Mouse (Mus musculus) neural tube, embryonic 12.5 days (tissue): ENCODE results near the gene Pard3b. TPM values are rescaled to one million over a fixed set of nuclear protein-coding genes. Genes with fewer than 3 reads are reported as not detected.

Experiments used
- ATAC-seq: fragments of 200-750 bp; cut with Nextera tagmentation; 2 replicates; pipeline ENCODE4 v1.8.0; 2017; ENCODE audit warnings: low read depth, mild to moderate bottlenecking, moderate TSS enrichment, moderate library complexity; ENCODE audit not compliant: low FRiP score
- H3K27ac ChIP-seq: fragments of 300-500 bp; sonication (generic); 2 replicates; pipeline ENCODE4 v1.5.1; 2016
- H3K27me3 ChIP-seq: fragments of 300-500 bp; sonication (generic); replicated peaks from 2 replicates; pipeline ENCODE4 v1.6.1; 2016; ENCODE audit warnings: mild to moderate bottlenecking
- H3K36me3 ChIP-seq: fragments of 300-500 bp; sonication (generic); 2 replicates; pipeline ENCODE4 v1.6.1; 2016; ENCODE audit warnings: mild to moderate bottlenecking
- H3K4me1 ChIP-seq: fragments of 300-500 bp; sonication (generic); 2 replicates; pipeline ENCODE4 v1.6.1; 2016
- H3K4me2 ChIP-seq: fragments of 300-500 bp; sonication (generic); replicated peaks from 2 replicates; pipeline ENCODE4 v1.6.1; 2016; ENCODE audit warnings: mild to moderate bottlenecking
- H3K4me3 ChIP-seq: fragments of 300-500 bp; sonication (generic); 2 replicates; pipeline ENCODE4 v1.5.1; 2016
- H3K9ac ChIP-seq: fragments of 300-500 bp; sonication (generic); 2 replicates; pipeline ENCODE4 v1.6.1; 2016; ENCODE audit warnings: mild to moderate bottlenecking
- H3K9me3 ChIP-seq: fragments of 300-500 bp; sonication (generic); 2 replicates; pipeline ENCODE4 v1.6.1; 2016; ENCODE audit warnings: mild to moderate bottlenecking
- WGBS: fragments of 180-500 bp; shearing (Covaris S2); methylation state at CpG from one replicate; pipeline ENCODE4 v1.1.7; 2016; 5-methylcytosine and 5-hydroxymethylcytosine counted together
- polyA plus RNA-seq: library from polyadenylated mRNA; unstranded; fragments of >200 nt; fragmentation: Nextera tagmentation; extraction: Ambion mirVana; gene quantifications from 2 replicates; pipeline ENCODE4 v1.2.1, GENCODE M21; 2016

Pard3b gene
- polyA plus RNA-seq, 1 experiment from 2014 or later: 19.1 TPM

GRCm38 (mm10) chr1:62394555-62394954, 755.9 kb downstream of the Pard3b start:
- WGBS: 94% methylated on average over 3 of the region's 3 CpGs
- H3K27me3 ChIP-seq: no peaks in the 10 kb centered on the region

DNA sequence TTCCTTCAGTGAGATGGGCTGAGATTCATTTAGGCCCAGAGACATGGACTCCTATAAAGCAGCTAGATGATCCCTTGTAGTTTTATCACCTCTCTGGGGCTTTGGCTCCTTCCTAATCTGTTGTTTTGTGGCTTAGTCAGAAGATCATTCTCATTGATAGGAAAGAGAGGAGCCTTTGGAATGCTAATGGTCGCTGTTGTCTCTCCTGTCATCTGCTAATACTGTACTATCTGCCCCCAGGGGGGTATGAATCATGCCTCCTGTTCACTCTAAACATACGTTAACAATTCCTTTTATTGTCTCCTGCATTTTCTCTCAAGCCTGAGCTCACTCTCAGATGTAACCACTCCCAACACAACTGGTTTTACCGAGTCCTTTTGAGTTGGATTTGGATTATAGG, 759.6 kb downstream of the Pard3b start:
- Histone ChIP-seq H3K27me3 (no peaks in the 10 kb centered on the region), H3K9ac (no peak overlapping the region), H3K36me3 (no peaks in the 10 kb centered on the region), H3K4me3 (no peak overlapping the region), H3K4me2 (no peak overlapping the region), H3K9me3 (no peaks in the 10 kb centered on the region), H3K27ac (no peak overlapping the region), H3K4me1 (0 out of 2 replicates have a peak, but pooled peaks cover 5% of the 10 kb centered on the region)
- no peak for ATAC-seq
- WGBS: 5% methylated on average over 3 of the region's 3 CpGs

More at GRCm38 (mm10) chr1:62394555-62394954, 755.9 kb downstream of the Pard3b start:
- no peak overlapping the region for H3K27ac ChIP-seq
- ATAC-seq: no peak
- no peaks in the 10 kb centered on the region for H3K9me3 ChIP-seq
- no peak overlapping the region for H3K9ac ChIP-seq
- H3K36me3 ChIP-seq: no peaks in the 10 kb centered on the region
- H3K4me1 ChIP-seq: 0 out of 2 replicates have a peak, but pooled peaks cover 5% of the 10 kb centered on the region
- no peak overlapping the region for H3K4me3 ChIP-seq
- no peak overlapping the region for H3K4me2 ChIP-seq

- no peak overlapping the region for H3K4me3 ChIP-seq
- WGBS: 68% methylated on average over 4 of the region's 4 CpGs
Observed at GRCm38 (mm10) chr1:62398738-62399137, 760.1 kb downstream of the Pard3b start.

GRCm38 (mm10) chr1:62405061-62405460, 766.4 kb downstream of the Pard3b start:
- 60% methylated on average over 8 of the region's 8 CpGs for WGBS
- no peak for ATAC-seq
- no peak overlapping the region for H3K4me3 ChIP-seq

More at GRCm38 (mm10) chr1:62398738-62399137, 760.1 kb downstream of the Pard3b start:
- Histone ChIP-seq H3K36me3 (no peaks in the 10 kb centered on the region), H3K9ac (no peak overlapping the region), H3K9me3 (no peaks in the 10 kb centered on the region), H3K4me2 (no peak overlapping the region), H3K4me1 (0 out of 2 replicates have a peak, but pooled peaks cover 5% of the 10 kb centered on the region), H3K27me3 (no peaks in the 10 kb centered on the region), H3K27ac (no peak overlapping the region)
- ATAC-seq: no peak

GRCm38 (mm10) chr1:62411368-62411767, 772.7 kb downstream of the Pard3b start:
- Histone ChIP-seq H3K27me3 (no peaks in the 10 kb centered on the region), H3K27ac (no peak overlapping the region), H3K4me1 (no peaks in the 10 kb centered on the region), H3K36me3 (no peaks in the 10 kb centered on the region), H3K4me2 (no peak overlapping the region), H3K9ac (no peak overlapping the region), H3K4me3 (no peak overlapping the region), H3K9me3 (no peaks in the 10 kb centered on the region)
- ATAC-seq: no peak
- WGBS: 84% methylated on average over 2 of the region's 2 CpGs

More at GRCm38 (mm10) chr1:62405061-62405460, 766.4 kb downstream of the Pard3b start:
- no peak overlapping the region for H3K9ac ChIP-seq
- H3K4me2 ChIP-seq: no peak overlapping the region
- H3K27me3 ChIP-seq: no peaks in the 10 kb centered on the region
- H3K9me3 ChIP-seq: no peaks in the 10 kb centered on the region
- no peak overlapping the region for H3K27ac ChIP-seq
- no peaks in the 10 kb centered on the region for H3K36me3 ChIP-seq
- no peaks in the 10 kb centered on the region for H3K4me1 ChIP-seq

DNA sequence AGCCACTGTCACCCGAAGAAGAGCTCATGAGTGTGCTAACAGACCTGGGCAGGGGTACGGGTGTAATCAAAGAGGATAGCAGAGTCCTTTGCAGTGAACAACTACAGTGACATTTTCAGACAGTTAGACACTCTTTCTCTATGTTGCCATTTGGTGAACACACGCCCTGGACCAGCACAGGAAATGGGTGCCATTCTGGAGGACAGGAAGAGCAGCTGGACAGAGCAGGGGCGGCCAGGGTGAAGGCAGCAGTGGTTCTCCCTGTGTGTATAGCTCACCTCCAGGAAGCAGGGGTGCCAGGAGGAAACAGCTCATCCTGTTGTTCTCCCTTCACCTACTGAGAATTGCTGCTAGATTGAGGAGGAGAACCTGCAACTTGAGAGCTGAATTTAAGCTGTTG, 773.4 kb downstream of the Pard3b start:
- no peak overlapping the region for H3K27ac ChIP-seq
- 74% methylated on average over 4 of the region's 4 CpGs for WGBS
- no peak overlapping the region for H3K4me2 ChIP-seq
- ATAC-seq: no peak
- no peaks in the 10 kb centered on the region for H3K4me1 ChIP-seq
- no peak overlapping the region for H3K4me3 ChIP-seq
- no peak overlapping the region for H3K9ac ChIP-seq
- no peaks in the 10 kb centered on the region for H3K36me3 ChIP-seq
- H3K9me3 ChIP-seq: no peaks in the 10 kb centered on the region
- no peaks in the 10 kb centered on the region for H3K27me3 ChIP-seq

DNA sequence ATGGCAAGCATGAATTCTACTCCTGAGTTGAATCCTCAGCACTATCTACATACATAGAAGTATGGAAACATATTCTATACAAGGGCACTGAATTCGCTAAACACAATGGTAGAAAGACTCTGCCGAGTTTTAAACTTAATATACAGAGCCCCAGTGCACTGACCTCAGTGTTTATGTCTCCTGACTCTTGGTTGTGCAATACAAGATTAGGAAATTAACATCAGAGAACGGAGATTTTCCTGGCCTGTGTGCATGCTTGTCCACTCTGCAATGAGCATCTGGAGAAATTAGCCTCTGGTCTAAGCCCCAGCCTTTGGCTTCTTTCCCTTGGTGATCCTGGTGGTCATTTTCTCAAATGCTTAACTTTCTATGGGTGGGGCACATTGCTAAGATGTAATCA, 774.4 kb downstream of the Pard3b start:
- no peak for ATAC-seq
- H3K4me2 ChIP-seq: no peak overlapping the region
- no peaks in the 10 kb centered on the region for H3K27me3 ChIP-seq
- WGBS: 93% methylated on average over 3 of the region's 3 CpGs
- no peak overlapping the region for H3K9ac ChIP-seq
- H3K9me3 ChIP-seq: no peaks in the 10 kb centered on the region
- no peaks in the 10 kb centered on the region for H3K4me1 ChIP-seq
- H3K4me3 ChIP-seq: no peak overlapping the region
- H3K36me3 ChIP-seq: no peaks in the 10 kb centered on the region
- no peak overlapping the region for H3K27ac ChIP-seq

DNA sequence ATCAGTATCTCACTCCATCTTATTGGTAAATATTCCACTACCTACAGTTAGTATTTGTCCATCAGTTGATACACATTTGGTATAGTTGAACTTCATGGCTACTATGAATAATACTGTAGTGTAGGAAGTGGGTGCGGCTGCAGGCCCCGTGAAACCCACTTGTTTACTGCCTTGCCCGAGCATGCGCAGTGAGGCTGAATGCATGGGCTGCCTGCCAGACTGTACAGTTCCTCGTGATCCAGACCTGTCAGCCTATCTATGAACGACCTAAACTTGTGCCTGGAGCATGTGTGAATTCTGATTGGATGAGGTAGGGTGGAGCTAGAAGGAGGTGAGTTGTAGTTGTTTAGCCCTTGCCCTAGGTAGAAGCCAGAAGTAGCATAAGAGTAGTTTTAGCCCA, 775.9 kb downstream of the Pard3b start:
- Histone ChIP-seq H3K36me3 (no peaks in the 10 kb centered on the region), H3K9me3 (no peaks in the 10 kb centered on the region), H3K4me3 (no peak overlapping the region), H3K9ac (no peak overlapping the region), H3K27me3 (no peaks in the 10 kb centered on the region), H3K27ac (no peak overlapping the region), H3K4me1 (no peaks in the 10 kb centered on the region), H3K4me2 (no peak overlapping the region)
- no peak for ATAC-seq
- 83% methylated on average over 6 of the region's 6 CpGs for WGBS

DNA sequence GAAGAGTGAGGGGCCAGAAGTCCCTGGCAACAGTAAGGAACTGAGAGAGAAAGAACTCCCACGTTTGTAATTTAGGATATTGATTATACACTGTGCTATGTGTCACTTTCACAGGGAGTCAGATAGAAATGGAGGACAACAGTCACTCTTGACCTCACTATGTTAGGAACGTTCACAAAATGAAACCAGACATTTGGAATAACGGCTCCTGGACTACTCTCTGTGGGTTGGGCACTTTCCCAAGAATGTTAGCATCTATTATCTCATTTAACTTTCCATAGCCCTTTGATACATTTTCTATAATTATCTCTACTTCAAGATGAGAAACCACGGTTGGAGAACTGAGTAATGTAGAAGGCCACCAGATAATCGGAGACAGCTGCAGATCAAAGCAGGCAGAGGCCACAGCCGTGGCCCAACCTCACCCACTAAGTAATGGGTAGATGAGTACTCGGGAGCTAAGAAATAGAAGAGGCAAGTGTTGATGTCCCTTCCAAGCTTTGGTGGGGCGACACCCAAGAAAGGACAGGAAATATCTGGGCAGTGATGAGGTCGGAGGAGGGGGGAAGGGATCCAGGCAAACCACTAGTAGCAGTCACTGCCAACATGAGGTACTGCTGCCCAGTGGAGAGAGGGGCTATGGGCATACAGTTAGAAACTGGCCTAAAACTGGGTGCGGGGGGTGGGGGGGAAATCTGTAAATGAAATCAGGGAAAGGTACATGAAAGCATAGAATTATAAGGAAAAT, 778.2 kb downstream of the Pard3b start:
- Histone ChIP-seq H3K9me3 (no peaks in the 10 kb centered on the region), H3K27ac (no peak overlapping the region), H3K4me2 (no peak overlapping the region), H3K4me3 (no peak overlapping the region), H3K27me3 (no peaks in the 10 kb centered on the region), H3K9ac (no peak overlapping the region), H3K36me3 (no peaks in the 10 kb centered on the region), H3K4me1 (no peaks in the 10 kb centered on the region)
- WGBS: 91% methylated on average over 10 of the region's 10 CpGs
- no peak for ATAC-seq

GRCm38 (mm10) chr1:62422896-62423650, 784.4 kb downstream of the Pard3b start:
- ATAC-seq: no peak
- H3K4me2 ChIP-seq: no peak overlapping the region
- no peaks in the 10 kb centered on the region for H3K9me3 ChIP-seq
- no peaks in the 10 kb centered on the region for H3K36me3 ChIP-seq
- 78% methylated on average over 10 of the region's 10 CpGs for WGBS
- H3K9ac ChIP-seq: no peak overlapping the region
- H3K27me3 ChIP-seq: no peaks in the 10 kb centered on the region
- no peak overlapping the region for H3K4me3 ChIP-seq
- H3K27ac ChIP-seq: no peak overlapping the region
- no peaks in the 10 kb centered on the region for H3K4me1 ChIP-seq

GRCm38 (mm10) chr1:62425369-62425768, 786.7 kb downstream of the Pard3b start:
- no peaks in the 10 kb centered on the region for H3K4me1 ChIP-seq
- no peak for ATAC-seq
- 74% methylated on average over 2 of the region's 2 CpGs for WGBS
- H3K4me2 ChIP-seq: no peak overlapping the region
- no peaks in the 10 kb centered on the region for H3K9me3 ChIP-seq
- H3K36me3 ChIP-seq: no peaks in the 10 kb centered on the region
- no peaks in the 10 kb centered on the region for H3K27me3 ChIP-seq
- H3K9ac ChIP-seq: no peak overlapping the region
- no peak overlapping the region for H3K27ac ChIP-seq
- H3K4me3 ChIP-seq: no peak overlapping the region

DNA sequence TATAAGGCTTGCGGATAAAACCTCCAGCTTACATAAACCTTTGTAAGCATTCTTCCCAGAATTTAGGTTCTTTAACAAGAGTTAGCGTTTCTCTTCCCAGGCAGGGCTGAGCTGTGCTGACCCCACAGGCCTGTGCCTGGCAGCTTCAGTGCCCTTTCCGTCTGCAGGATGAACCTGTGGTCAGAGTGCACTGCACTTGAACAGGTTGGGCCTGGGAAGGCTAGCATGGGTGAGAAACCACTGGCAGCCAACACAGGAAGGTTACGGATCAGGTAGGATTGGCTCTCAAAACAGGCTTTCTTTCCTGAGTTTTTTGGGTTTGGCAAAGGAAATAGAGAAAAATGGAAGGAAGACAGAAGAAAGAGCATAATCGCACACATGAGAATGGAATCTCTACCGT, 790.1 kb downstream of the Pard3b start:
- H3K4me2 ChIP-seq: no peak overlapping the region
- no peaks in the 10 kb centered on the region for H3K36me3 ChIP-seq
- no peaks in the 10 kb centered on the region for H3K27me3 ChIP-seq
- ATAC-seq: no peak
- H3K27ac ChIP-seq: no peak overlapping the region
- H3K4me3 ChIP-seq: no peak overlapping the region
- H3K9me3 ChIP-seq: no peaks in the 10 kb centered on the region
- H3K9ac ChIP-seq: no peak overlapping the region
- H3K4me1 ChIP-seq: no peaks in the 10 kb centered on the region
- WGBS: 81% methylated on average over 6 of the region's 6 CpGs
